In genomic region chr13:112439105-112439818, GRCm38 (mm10) we compare ENCODE assay signal across 8 mouse cellular contexts. TPM values are rescaled to one million over a fixed set of nuclear protein-coding genes. Genes with fewer than 3 reads are reported as not detected.
DNase-seq lines count a peak whose midpoint lies in the region; ATAC-seq and TF ChIP-seq lines count a peak whose summit lies in the region.

No protein-coding gene starts in this region.

- TF ChIP-seq CTCF in ES-Bruce4 (IDR thresholded peaks at IDR 0.05; ENCODE audit: low read depth, low read length), result no peak

- 51% methylated on average over 15 of the region's 15 CpGs for WGBS in forebrain, embryonic 11.5 days
- 39% methylated on average over 15 of the region's 15 CpGs for WGBS in limb, embryonic 14.5 days
- WGBS in neural tube, embryonic 14.5 days, result 34% methylated on average over 15 of the region's 15 CpGs

- intact Hi-C loops in left cerebral cortex, postnatal 10 days (cut with DNase I), result no loop called here

- no peak for TF ChIP-seq POLR2A in ES-Bruce4 (IDR thresholded peaks at IDR 0.05; ENCODE audit: insufficient read depth, low read length)
- TF ChIP-seq POLR2A in limb, embryonic 14.5 days (IDR thresholded peaks at IDR 0.05; ENCODE audit: borderline replicate concordance, extremely low read depth, insufficient read depth, insufficient read length), result no peak

- no peak overlapping the region for H3K9ac ChIP-seq in ES-Bruce4 (ENCODE audit: low read depth, poor library complexity, severe bottlenecking)
- H3K9ac ChIP-seq in forebrain, embryonic 11.5 days (ENCODE audit: low read length), result no peak overlapping the region
- H3K9ac ChIP-seq in limb, embryonic 14.5 days (ENCODE audit: low read depth, low read length, severe bottlenecking), result no peak overlapping the region
- no peak overlapping the region for H3K9ac ChIP-seq in neural tube, embryonic 14.5 days (replicated peaks; ENCODE audit: low read depth, low read length)

- no peak overlapping the region for H3K4me3 ChIP-seq in ES-Bruce4 (ENCODE audit: low read depth, low read length)
- no peak overlapping the region for H3K4me3 ChIP-seq in forebrain, embryonic 11.5 days (ENCODE audit: low read depth, low read length)
- no peak overlapping the region for H3K4me3 ChIP-seq in limb, embryonic 14.5 days (replicated peaks; ENCODE audit: low read length)
- H3K4me3 ChIP-seq in neural tube, embryonic 14.5 days (ENCODE audit: low read depth, low read length), result no peak overlapping the region

- no peaks in the 10 kb centered on the region for H3K27me3 ChIP-seq in ES-Bruce4 (ENCODE audit: control insufficient read depth, insufficient read depth, low read length, poor library complexity, severe bottlenecking)
- H3K27me3 ChIP-seq in forebrain, embryonic 11.5 days (ENCODE audit: control insufficient read depth, insufficient read depth, low read length), result no peaks in the 10 kb centered on the region
- H3K27me3 ChIP-seq in limb, embryonic 14.5 days (ENCODE audit: control insufficient read depth, insufficient read depth, low read length), result no peaks in the 10 kb centered on the region
- H3K27me3 ChIP-seq in neural tube, embryonic 14.5 days (ENCODE audit: control insufficient read depth, insufficient read depth, low read length), result no peaks in the 10 kb centered on the region

- H3K27ac ChIP-seq in ES-Bruce4 (ENCODE audit: insufficient read depth, low read length), result peak overlapping the region; percentile 92
- H3K27ac ChIP-seq in forebrain, embryonic 11.5 days (ENCODE audit: low read depth, low read length), result no peak overlapping the region
- peak overlapping the region; percentile 34 for H3K27ac ChIP-seq in limb, embryonic 14.5 days (replicated peaks; ENCODE audit: low read depth, low read length)
- no peak overlapping the region for H3K27ac ChIP-seq in neural tube, embryonic 14.5 days (ENCODE audit: low read depth, low read length)

- no peak for TF ChIP-seq EP300 in ES-Bruce4 (IDR thresholded peaks at IDR 0.05; ENCODE audit: insufficient read depth, low read depth, low read length)

- H3K36me3 ChIP-seq in ES-Bruce4 (ENCODE audit: control insufficient read depth, insufficient read depth, low read length, poor library complexity, severe bottlenecking), result no peaks in the 10 kb centered on the region
- H3K36me3 ChIP-seq in forebrain, embryonic 11.5 days (ENCODE audit: control insufficient read depth, insufficient read depth, low read length), result no peaks in the 10 kb centered on the region
- no peaks in the 10 kb centered on the region for H3K36me3 ChIP-seq in limb, embryonic 14.5 days (ENCODE audit: control insufficient read depth, insufficient read depth, low read length)
- no peaks in the 10 kb centered on the region for H3K36me3 ChIP-seq in neural tube, embryonic 14.5 days (ENCODE audit: control insufficient read depth, insufficient read depth, low read length)

- peaks cover 6% of the 10 kb centered on the region for H3K4me1 ChIP-seq in ES-Bruce4 (ENCODE audit: control insufficient read depth, insufficient read depth, low read length)
- H3K4me1 ChIP-seq in forebrain, embryonic 11.5 days (replicated peaks; ENCODE audit: control insufficient read depth, insufficient read depth, low read length), result no peaks in the 10 kb centered on the region; the same call in 1 of the 2 replicates
- H3K4me1 ChIP-seq in limb, embryonic 14.5 days (ENCODE audit: control insufficient read depth, insufficient read depth, low read length), result peaks cover 20% of the 10 kb centered on the region; the same call in 1 of the 2 replicates
- H3K4me1 ChIP-seq in neural tube, embryonic 14.5 days (ENCODE audit: control insufficient read depth, insufficient read depth, low read length), result peaks cover 2% of the 10 kb centered on the region

- DNase-seq in B cell, adult 2 months, result peak; percentile 43 to 49
- DNase-seq in forebrain, embryonic 11.5 days (ENCODE audit: low spot score), result no peak
- DNase-seq in limb, embryonic 14.5 days (ENCODE audit: low spot score), result peak; percentile 36
- DNase-seq in left cerebral cortex, adult 11 months (ENCODE audit: low spot score), result no peak
- no peak for DNase-seq in cerebellum, adult 18-20 months
- DNase-seq in left cerebral cortex, postnatal 10 days (ENCODE audit: extremely low spot score in 1 of 2, low spot score in 2 of 2), result no peak

- no peaks in the 10 kb centered on the region for H3K9me3 ChIP-seq in ES-Bruce4 (replicated peaks; ENCODE audit: control insufficient read depth, insufficient read depth, low read length, poor library complexity, severe bottlenecking)
- no peaks in the 10 kb centered on the region for H3K9me3 ChIP-seq in forebrain, embryonic 11.5 days (ENCODE audit: control insufficient read depth, low read length)
- H3K9me3 ChIP-seq in limb, embryonic 14.5 days (ENCODE audit: control insufficient read depth, low read length), result no peaks in the 10 kb centered on the region
- no peaks in the 10 kb centered on the region for H3K9me3 ChIP-seq in neural tube, embryonic 14.5 days (ENCODE audit: control insufficient read depth, low read length)

- H3K4me2 ChIP-seq in forebrain, embryonic 11.5 days (ENCODE audit: low read depth, low read length, severe bottlenecking), result peak overlapping the region; percentile 5; the same call in 1 of the 2 replicates
- H3K4me2 ChIP-seq in limb, embryonic 14.5 days (replicated peaks; ENCODE audit: low read depth, low read length, severe bottlenecking), result peak overlapping the region; percentile 4; the same call in 1 of the 2 replicates
- peak overlapping the region; percentile 29; the same call in 1 of the 2 replicates for H3K4me2 ChIP-seq in neural tube, embryonic 14.5 days (ENCODE audit: low read depth, low read length)

- no peak for ATAC-seq in forebrain, embryonic 11.5 days (replicated peaks; ENCODE audit: low FRiP score)
- ATAC-seq in limb, embryonic 14.5 days (ENCODE audit: low FRiP score, low read depth), result 0 out of 2 replicates have a peak, but pooled peaks have one; percentile 8
- ATAC-seq in neural tube, embryonic 14.5 days (ENCODE audit: low read depth), result peak; percentile 41; the same call in 1 of the 2 replicates

RNA-seq across cellular contexts. Expression of gene Il6st, which starts 24.6 kb away (rescaled TPM):
- 49.7 and 65.0 TPM in 2 replicates for polyA plus RNA-seq in ES-Bruce4 (2011; ENCODE audit: insufficient read depth, insufficient read length, low read depth, missing spikeins)
- polyA plus RNA-seq in forebrain, embryonic 11.5 days (2014; fragmentation: Nextera tagmentation; extraction: Ambion mirVana), result 28.6 and 32.0 TPM in 2 replicates
- 34.3 and 34.4 TPM in 2 replicates for polyA plus RNA-seq in limb, embryonic 14.5 days (2012; rRNA removed)
- polyA plus RNA-seq in limb, embryonic 14.5 days (2014; fragmentation: Nextera tagmentation; extraction: Ambion mirVana), result 40.3 and 42.4 TPM in 2 replicates
- polyA plus RNA-seq in neural tube, embryonic 14.5 days (2014; fragmentation: Nextera tagmentation; extraction: Ambion mirVana), result 21.9 and 32.3 TPM in 2 replicates
- total RNA-seq in left cerebral cortex, postnatal 10 days (2021), result 10 to 100 TPM; 76.1 to 84.1 TPM

Comparison
In these comparisons a context has a peak if more than half of its experiments do, and no peak if none do; other contexts are left out.
1. DNase-seq: peak in B cell, adult 2 months (2 of 2) and limb, embryonic 14.5 days (single experiment); none in forebrain, embryonic 11.5 days (single experiment), left cerebral cortex, adult 11 months (single experiment), cerebellum, adult 18-20 months (0 of 2) and left cerebral cortex, postnatal 10 days (0 of 2).
2. H3K27ac ChIP-seq: peak in ES-Bruce4 (single experiment) and limb, embryonic 14.5 days (single experiment); none in forebrain, embryonic 11.5 days (single experiment) and neural tube, embryonic 14.5 days (single experiment).
3. Peak in every context shown above with its lines, with median percentiles within 50 percentile points of each other: H3K4me2 ChIP-seq.